Mouse (Mus musculus) kidney, adult 2 months (tissue): ENCODE measurements around the gene Tbcb. TPM values are rescaled to one million over a fixed set of nuclear protein-coding genes. Genes with fewer than 3 reads are reported as not detected.

ENCODE experiments used
- DNase-seq: peaks from one replicate; pipeline ENCODE4 v3.0.0; 2021
- H3K27ac ChIP-seq: fragments of 200-500 bp; 2 replicates; pipeline ENCODE4 v1.5.1; 2012; ENCODE audit warnings: low read depth, low read length, control low read depth, inconsistent platforms; ENCODE audit not compliant: insufficient read depth
- H3K27me3 ChIP-seq: fragments of 200-500 bp; replicated peaks from 2 replicates; pipeline ENCODE4 v1.6.1; 2012; ENCODE audit warnings: mild to moderate bottlenecking, moderate library complexity, low read length, inconsistent platforms; ENCODE audit not compliant: control insufficient read depth, insufficient read depth
- H3K36me3 ChIP-seq: fragments of 200-500 bp; 2 replicates; pipeline ENCODE4 v1.6.1; 2012; ENCODE audit warnings: mild to moderate bottlenecking, moderate library complexity, low read length, inconsistent platforms; ENCODE audit not compliant: control insufficient read depth, insufficient read depth
- H3K4me1 ChIP-seq: fragments of 200-500 bp; 2 replicates; pipeline ENCODE4 v1.6.1; 2011; ENCODE audit warnings: low read length; ENCODE audit not compliant: control insufficient read depth, insufficient read depth
- H3K4me3 ChIP-seq: fragments of 200-500 bp; 2 replicates; pipeline ENCODE4 v1.5.1; 2011; ENCODE audit warnings: mild to moderate bottlenecking, low read depth, low read length, control low read depth; ENCODE audit not compliant: insufficient read depth
- CTCF ChIP-seq: fragments of 200-500 bp; conservative IDR thresholded peaks from 2 replicates; pipeline ENCODE4 v1.5.1; 2011; ENCODE audit warnings: low read depth, mild to moderate bottlenecking, control low read depth, low read length, moderate library complexity, mixed read lengths; ENCODE audit not compliant: insufficient read depth, insufficient read length
- POLR2A ChIP-seq: fragments of 200-500 bp; IDR thresholded peaks from one replicate; pipeline ENCODE4 v1.6.1; 2011; ENCODE audit warnings: low read depth, low read length, control low read depth
- WGBS: fragments of 180-500 bp; shearing (Covaris S2); methylation state at CpG from one replicate; pipeline ENCODE4 v1.1.7; 2018; 5-methylcytosine and 5-hydroxymethylcytosine counted together
- polyA plus RNA-seq: library from polyadenylated mRNA; depleted of rRNA; stranded (reverse); fragments of >200 nt; gene quantifications from 2 replicates; pipeline ENCODE4 v1.2.3, GENCODE M21; 2012; rRNA removed

The Tbcb gene
- 51.8 and 72.2 TPM in 2 replicates for polyA plus RNA-seq

- under 1% methylated on average over 67 of the region's 67 CpGs for WGBS
- H3K4me3 ChIP-seq, result peak within 1 kb of the TSS; percentile 87
- DNase-seq, result peak; percentile 100
- no peaks in the 10 kb centered on the region for H3K27me3 ChIP-seq
- H3K36me3 ChIP-seq, result no peaks in the 10 kb centered on the region
- TF ChIP-seq POLR2A, result peak; percentile 78
- TF ChIP-seq CTCF, result no peak
- H3K4me1 ChIP-seq, result peaks cover 11% of the 10 kb centered on the region; the same call in 1 of the 2 replicates
- peak within 1 kb of the TSS; percentile 68 for H3K27ac ChIP-seq
These were observed at the start of gene Tbcb, which contains the start of gene Polr2i for GRCm38 (mm10) chr7:30231669-30232454. Gene Tbcb, minus strand, starts transcription at chr7:30232272. Gene Polr2i, plus strand, starts transcription at chr7:30231948.

- Histone ChIP-seq H3K4me1 (no peaks in the 10 kb centered on the region), H3K27ac (no peak overlapping the region), H3K27me3 (no peaks in the 10 kb centered on the region), H3K36me3 (no peaks in the 10 kb centered on the region), H3K4me3 (no peak overlapping the region)
- TF ChIP-seq POLR2A (no peak), CTCF (no peak)
- DNase-seq, result no peak
- 86% methylated on average over 4 of the region's 4 CpGs for WGBS
These were observed 49.5 kb upstream of the Tbcb start for GRCm38 (mm10) chr7:30281522-30281921.

- Histone ChIP-seq H3K4me3 (peak overlapping the region; percentile 69), H3K4me1 (no peaks in the 10 kb centered on the region), H3K27ac (peak overlapping the region; percentile 91), H3K36me3 (no peaks in the 10 kb centered on the region), H3K27me3 (no peaks in the 10 kb centered on the region)
- TF ChIP-seq CTCF (no peak), POLR2A (no peak)
- WGBS, result under 1% methylated on average over 20 of the region's 20 CpGs
- peak; percentile 93 for DNase-seq
These were observed 48.6 kb upstream of the Tbcb start for GRCm38 (mm10) chr7:30280670-30281138.

- H3K4me1 ChIP-seq, result no peaks in the 10 kb centered on the region
- H3K36me3 ChIP-seq, result no peaks in the 10 kb centered on the region
- H3K4me3 ChIP-seq, result peak within 1 kb of the TSS; percentile 69
- DNase-seq, result peak; percentile 96
- peak within 1 kb of the TSS; percentile 91 for H3K27ac ChIP-seq
- H3K27me3 ChIP-seq, result no peaks in the 10 kb centered on the region
- TF ChIP-seq POLR2A (no peak), CTCF (no peak)
- WGBS, result under 1% methylated on average over 49 of the region's 49 CpGs
These were observed 48.0 kb upstream of the Tbcb start, which contains the start of the genes Thap8 and Wdr62 for GRCm38 (mm10) chr7:30279951-30280669. Gene Thap8, plus strand, starts transcription at chr7:30280094. Gene Wdr62, minus strand, starts transcription at chr7:30280419.

DNA sequence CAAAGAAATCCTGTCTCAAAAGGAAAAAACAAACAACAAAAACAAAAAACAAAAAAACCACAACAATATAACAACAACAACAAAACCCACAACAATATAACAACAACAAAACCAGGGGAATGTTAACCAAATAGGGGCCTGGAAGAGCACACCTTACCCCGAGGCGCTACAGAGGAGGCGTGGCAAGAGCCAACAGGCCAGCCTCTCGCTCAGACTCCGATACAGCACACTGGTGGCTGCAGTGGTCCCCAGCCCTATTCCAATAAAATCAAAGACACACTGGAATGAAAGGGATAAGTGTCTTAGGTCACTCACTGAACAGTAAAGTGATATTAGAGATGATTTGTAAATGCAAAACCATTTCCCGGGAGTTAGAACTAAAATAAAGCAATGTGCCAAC lies 47.5 kb upstream of the Tbcb start:
- Histone ChIP-seq H3K4me3 (peak overlapping the region; percentile 69; the same call in 1 of the 2 replicates), H3K27ac (no peak overlapping the region), H3K36me3 (no peaks in the 10 kb centered on the region), H3K4me1 (no peaks in the 10 kb centered on the region), H3K27me3 (no peaks in the 10 kb centered on the region)
- 3% methylated on average over 6 of the region's 6 CpGs for WGBS
- DNase-seq, result no peak
- TF ChIP-seq CTCF (no peak), POLR2A (no peak)

DNA sequence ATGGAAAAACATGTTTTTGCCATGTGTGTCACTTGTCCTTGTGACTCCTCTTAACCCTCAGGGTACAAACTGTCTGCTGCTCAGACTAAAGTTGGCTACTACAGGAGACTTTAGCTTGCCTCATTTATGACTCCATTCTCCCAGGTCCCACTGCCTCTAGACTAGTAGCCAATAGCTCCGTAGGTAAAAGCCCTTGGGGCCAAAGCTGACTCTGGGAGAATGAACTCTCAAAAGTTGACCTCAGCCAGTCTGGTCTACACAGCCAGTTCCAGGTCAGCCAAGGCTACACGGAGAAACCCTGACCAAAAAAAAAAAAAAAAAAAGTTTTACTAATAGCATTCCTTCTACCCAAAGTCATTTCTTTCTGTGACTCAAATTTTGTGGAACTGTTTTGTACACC lies 46.8 kb upstream of the Tbcb start:
- Histone ChIP-seq H3K36me3 (no peaks in the 10 kb centered on the region), H3K4me1 (no peaks in the 10 kb centered on the region), H3K27ac (no peak overlapping the region), H3K4me3 (no peak overlapping the region), H3K27me3 (no peaks in the 10 kb centered on the region)
- TF ChIP-seq POLR2A (no peak), CTCF (no peak)
- peak; percentile 26 for DNase-seq
- 20% methylated on average over 2 of the region's 2 CpGs for WGBS

- no peaks in the 10 kb centered on the region for H3K36me3 ChIP-seq
- H3K4me1 ChIP-seq, result no peaks in the 10 kb centered on the region
- TF ChIP-seq POLR2A (no peak), CTCF (no peak)
- no peak overlapping the region for H3K4me3 ChIP-seq
- DNase-seq, result no peak
- 74% methylated on average over 6 of the region's 6 CpGs for WGBS
- H3K27ac ChIP-seq, result no peak overlapping the region
- no peaks in the 10 kb centered on the region for H3K27me3 ChIP-seq
These were observed 42.3 kb upstream of the Tbcb start for GRCm38 (mm10) chr7:30274383-30274782.
